ENCODE assay signal across 8 mouse cellular contexts in genomic region chr2:10785156-10785555, GRCm38 (mm10).
DNase-seq lines count a peak whose midpoint lies in the region; ATAC-seq and TF ChIP-seq lines count a peak whose summit lies in the region.

No protein-coding gene starts in this region.

- no peaks in the 10 kb centered on the region for H3K36me3 ChIP-seq in liver, embryonic 14.5 days (replicated peaks; ENCODE audit: control insufficient read depth, insufficient read depth, low read depth)
- H3K36me3 ChIP-seq in liver, embryonic 12.5 days: no peaks in the 10 kb centered on the region
- no peaks in the 10 kb centered on the region for H3K36me3 ChIP-seq in hindbrain, embryonic 16.5 days (ENCODE audit: control insufficient read depth, insufficient read depth, low read length)

- H3K4me2 ChIP-seq in liver, embryonic 14.5 days (ENCODE audit: low read depth): no peak overlapping the region
- H3K4me2 ChIP-seq in liver, embryonic 12.5 days: no peak overlapping the region
- no peak overlapping the region for H3K4me2 ChIP-seq in hindbrain, embryonic 16.5 days (ENCODE audit: low read length)

- H3K9ac ChIP-seq in liver, embryonic 14.5 days (replicated peaks): no peak overlapping the region
- H3K9ac ChIP-seq in liver, embryonic 12.5 days: no peak overlapping the region
- no peak overlapping the region for H3K9ac ChIP-seq in hindbrain, embryonic 16.5 days (ENCODE audit: low read depth, low read length)

- no peaks in the 10 kb centered on the region for H3K27me3 ChIP-seq in liver, embryonic 14.5 days (ENCODE audit: control insufficient read depth, insufficient read depth, low read length)
- H3K27me3 ChIP-seq in liver, embryonic 12.5 days (replicated peaks): no peaks in the 10 kb centered on the region
- no peaks in the 10 kb centered on the region for H3K27me3 ChIP-seq in Patski
- H3K27me3 ChIP-seq in hindbrain, embryonic 16.5 days (replicated peaks; ENCODE audit: control insufficient read depth, insufficient read depth, low read length): no peaks in the 10 kb centered on the region

- POLR2A ChIA-PET in Patski (lab: Charles Lee): no interaction called here

- no peak for ATAC-seq in liver, embryonic 14.5 days (ENCODE audit: insufficient read depth)
- no peak for ATAC-seq in liver, embryonic 12.5 days
- ATAC-seq in Patski: no peak
- ATAC-seq in hindbrain, embryonic 16.5 days: 0 out of 2 replicates have a peak, but pooled peaks have one; percentile 18

- in situ Hi-C loops in Patski (cut with MboI; ENCODE audit: low pct_unique_long_range_greater_than_20kb): loop anchor here (5.0 kb wide), 1 partner anchor 272 kb away; no protein-coding TSS in a partner anchor

- no peaks in the 10 kb centered on the region for H3K9me3 ChIP-seq in liver, embryonic 14.5 days (ENCODE audit: control insufficient read depth, low read length)
- H3K9me3 ChIP-seq in liver, embryonic 12.5 days (replicated peaks): no peaks in the 10 kb centered on the region
- H3K9me3 ChIP-seq in hindbrain, embryonic 16.5 days (ENCODE audit: control insufficient read depth, low read length): no peaks in the 10 kb centered on the region

- TF ChIP-seq EP300 in liver, embryonic 14.5 days (IDR thresholded peaks at IDR 0.05; ENCODE audit: low read depth): no peak

- no peak overlapping the region for H3K27ac ChIP-seq in liver, embryonic 14.5 days
- no peak overlapping the region for H3K27ac ChIP-seq in liver, embryonic 12.5 days
- no peak overlapping the region for H3K27ac ChIP-seq in hindbrain, embryonic 16.5 days (ENCODE audit: low read depth, low read length)

- H3K4me3 ChIP-seq in liver, embryonic 14.5 days (ENCODE audit: insufficient read depth in 1 of 2, low read depth in 2 of 2, low read length in 2 of 2): no peak overlapping the region
- H3K4me3 ChIP-seq in liver, embryonic 12.5 days: no peak overlapping the region
- H3K4me3 ChIP-seq in hindbrain, embryonic 16.5 days (ENCODE audit: low read length): no peak overlapping the region

- CTCF ChIA-PET in Patski (lab: Charles Lee): interaction anchor here (1.5 kb wide), 1 partner anchor 280 kb away, joined by 4 read pairs; no protein-coding TSS in a partner anchor

- WGBS in liver, embryonic 14.5 days (ENCODE audit: insufficient replicate concordance): 17% methylated on average over 2 of the region's 2 CpGs
- WGBS in liver, embryonic 12.5 days (ENCODE audit: insufficient replicate concordance): 9% methylated on average over 2 of the region's 2 CpGs
- WGBS in hindbrain, embryonic 16.5 days: 18% methylated on average over 2 of the region's 2 CpGs

- no peaks in the 10 kb centered on the region for H3K4me1 ChIP-seq in liver, embryonic 14.5 days (replicated peaks; ENCODE audit: control insufficient read depth in 2 of 2, insufficient read depth in 2 of 2, low read length in 1 of 2)
- H3K4me1 ChIP-seq in liver, embryonic 12.5 days: no peaks in the 10 kb centered on the region
- H3K4me1 ChIP-seq in hindbrain, embryonic 16.5 days (ENCODE audit: control insufficient read depth, insufficient read depth, low read depth, low read length): no peaks in the 10 kb centered on the region; the same call in none of the 2 replicates

- peak; percentile 83 for TF ChIP-seq CTCF in liver, embryonic 14.5 days (IDR thresholded peaks at IDR 0.05; ENCODE audit: low read depth)
- peak; percentile 80 for TF ChIP-seq CTCF in Patski (IDR thresholded peaks at IDR 0.05)

- intact Hi-C loops in left cerebral cortex, postnatal 36 days (cut with DNase I): loop anchor here (2.0 kb wide), 1 partner anchor 274 kb away; no protein-coding TSS in a partner anchor

- DNase-seq in liver, embryonic 14.5 days (ENCODE audit: low read depth in 3 of 3, low spot score in 3 of 3): peak; percentile 6 to 26 (median 24)
- peak; percentile 3 for DNase-seq in Patski (ENCODE audit: low read depth, low spot score)
- DNase-seq in cerebellum, postnatal 14 days: peak; percentile 75 to 77
- DNase-seq in left cerebral cortex, postnatal 36 days (ENCODE audit: low spot score in 2 of 2): peak; percentile 25 to 31
- peak; percentile 41 for DNase-seq in skeletal muscle tissue, adult 2 months (ENCODE audit: low read depth, low spot score)
- DNase-seq in natural killer cell, adult 2 months (ENCODE audit: low spot score in 2 of 2): no peak

Comparison
In these comparisons a context has a peak if more than half of its experiments do, and no peak if none do; other contexts are left out.
1. DNase-seq: peak in liver, embryonic 14.5 days (3 of 3), Patski (single experiment), cerebellum, postnatal 14 days (2 of 2), left cerebral cortex, postnatal 36 days (2 of 2) and skeletal muscle tissue, adult 2 months (single experiment); none in natural killer cell, adult 2 months (0 of 2).